ENCODE assay signal across 16 mouse cellular contexts in the genomic region with DNA sequence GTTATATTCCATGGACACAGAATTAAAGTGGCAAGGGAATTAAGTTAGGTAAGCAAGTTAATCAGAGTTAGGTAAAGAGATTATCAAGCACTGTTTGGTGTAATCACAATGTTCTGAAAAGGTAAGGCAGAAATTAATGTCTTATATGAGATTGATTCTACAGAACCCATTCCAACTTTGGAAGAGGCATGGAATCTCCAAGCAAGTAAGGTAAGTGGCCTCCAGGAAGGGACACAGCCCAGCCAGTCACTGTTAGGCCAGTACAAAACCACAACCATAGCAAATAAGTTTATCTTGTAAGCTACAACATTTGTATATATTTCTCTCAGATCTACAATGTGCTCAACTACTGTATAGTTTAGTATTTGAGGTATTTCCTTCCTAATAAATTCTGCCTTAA.
"Had no signal": no experiment of that assay in that cellular context is flagged by ENCODE, and none has a peak within 500 bp of the region (broad histone marks: within the 10 kb centered on the region; RNA-seq: fewer than 3 reads in every experiment).

No protein-coding gene starts in this region.

- H3K4me2 ChIP-seq: neural tube, embryonic 13.5 days; neural tube, embryonic 15.5 days; stomach, embryonic 15.5 days had no signal

- DNase-seq: retina, postnatal 1 day; right cerebral cortex, adult 18-20 months; right cerebral cortex, postnatal 14 days; right cerebral cortex, postnatal 25 days; right cerebral cortex, postnatal 4 days; spleen, adult 18-20 months; thymus, adult 18-20 months; thymus, adult 2 months; thymus, postnatal 14 days; thymus, postnatal 25 days; thymus, postnatal 36 days; thymus, postnatal 4 days had no signal

- H3K27ac ChIP-seq: neural tube, embryonic 13.5 days; neural tube, embryonic 15.5 days; stomach, embryonic 15.5 days; stomach, postnatal 0 days had no signal

- H3K4me3 ChIP-seq: neural tube, embryonic 13.5 days; neural tube, embryonic 15.5 days; stomach, embryonic 15.5 days had no signal

- H3K4me1 ChIP-seq: neural tube, embryonic 13.5 days; stomach, embryonic 15.5 days had no signal

- H3K9me3 ChIP-seq: neural tube, embryonic 13.5 days; neural tube, embryonic 15.5 days; stomach, embryonic 15.5 days had no signal

- H3K9ac ChIP-seq: neural tube, embryonic 13.5 days; neural tube, embryonic 15.5 days; stomach, embryonic 15.5 days had no signal

- H3K27me3 ChIP-seq: neural tube, embryonic 13.5 days; neural tube, embryonic 15.5 days; stomach, embryonic 15.5 days had no signal

- H3K36me3 ChIP-seq: neural tube, embryonic 13.5 days; neural tube, embryonic 15.5 days; stomach, embryonic 15.5 days had no signal
